Mouse (Mus musculus) heart, postnatal 10 days (tissue): ENCODE data around the gene 4921517D22Rik. TPM values are rescaled to one million over a fixed set of nuclear protein-coding genes. Genes with fewer than 3 reads are reported as not detected.

ENCODE experiments used
- total RNA-seq, 2 experiments: library from RNA; stranded (reverse); gene quantifications; 2 replicates each; pipeline ENCODE4 v1.2.3; 2021

The 4921517D22Rik gene
- total RNA-seq, 2 experiments from 2014 or later: not detected

Other genes with a start within 250 kb of the 4921517D22Rik start
- 10 to 100 TPM; 47.7 to 56.3 TPM for gene Agtpbp1, start 108.9 kb downstream of the 4921517D22Rik start, total RNA-seq
- gene Naa35, start 108.8 kb downstream of the 4921517D22Rik start, total RNA-seq: 100 to 1,000 TPM in 1 of 2 experiments, 10 to 100 TPM in 1; 96.1 to 112 TPM
- gene Golm1, start 18.3 kb downstream of the 4921517D22Rik start, total RNA-seq: 10 to 100 TPM; 22.0 to 22.7 TPM
- not detected for gene Spata31d1a, start 16.2 kb upstream of the 4921517D22Rik start, total RNA-seq
- gene Spata31d1b, start 18.2 kb upstream of the 4921517D22Rik start, total RNA-seq: not detected
- not detected for gene Spata31d1d, start 37.6 kb upstream of the 4921517D22Rik start, total RNA-seq
- gene 1700014D04Rik, start 52.6 kb upstream of the 4921517D22Rik start, total RNA-seq: under 1 TPM in 1 of 2 experiments, not detected in 1; 0.07 TPM
- 100 to 1,000 TPM; 191 to 196 TPM for gene Isca1, start 75.7 kb upstream of the 4921517D22Rik start, total RNA-seq
- gene Gm49354, start 88.1 kb upstream of the 4921517D22Rik start, total RNA-seq: not detected
- gene Tut7, start 129.0 kb upstream of the 4921517D22Rik start, total RNA-seq: 10 to 100 TPM; 51.2 to 53.3 TPM